In genomic region chr9:113346531-113346930, GRCm38 (mm10) we compare ENCODE assay signal across 13 mouse cellular contexts.
DNase-seq lines count a peak whose midpoint lies in the region; ATAC-seq and TF ChIP-seq lines count a peak whose summit lies in the region.
"Had no signal": no experiment of that assay in that cellular context is flagged by ENCODE, and none has a peak within 500 bp of the region (broad histone marks: within the 10 kb centered on the region; RNA-seq: fewer than 3 reads in every experiment).

No protein-coding gene starts in this region.

- no peak overlapping the region for H3K27ac ChIP-seq in forebrain, embryonic 16.5 days (ENCODE audit: low read length)
- no peak overlapping the region for H3K27ac ChIP-seq in forebrain, embryonic 10.5 days
- peak overlapping the region; percentile 86 for H3K27ac ChIP-seq in left cerebral cortex, adult 2 months
- H3K27ac ChIP-seq: heart, embryonic 10.5 days; limb, embryonic 12.5 days; stomach, embryonic 15.5 days had no signal

- H3K4me1 ChIP-seq in forebrain, embryonic 16.5 days (replicated peaks; ENCODE audit: control insufficient read depth, insufficient read depth, low read length): 0 out of 2 replicates have a peak, but pooled peaks cover 4% of the 10 kb centered on the region
- H3K4me1 ChIP-seq in forebrain, embryonic 10.5 days: 0 out of 2 replicates have a peak, but pooled peaks cover 5% of the 10 kb centered on the region
- H3K4me1 ChIP-seq: heart, embryonic 10.5 days; stomach, embryonic 15.5 days had no signal

- H3K36me3 ChIP-seq in forebrain, embryonic 16.5 days (ENCODE audit: control insufficient read depth, insufficient read depth): no peaks in the 10 kb centered on the region
- H3K36me3 ChIP-seq in forebrain, embryonic 10.5 days (replicated peaks): no peaks in the 10 kb centered on the region
- H3K36me3 ChIP-seq: heart, embryonic 10.5 days; limb, embryonic 12.5 days; stomach, embryonic 15.5 days had no signal

- intact Hi-C loops in left cerebral cortex, adult 2 months (cut with DNase I): loop anchor here (10.0 kb wide), 1 partner anchor 1112 kb away; the partner anchor contains the start of gene Arpp21

- WGBS in forebrain, embryonic 16.5 days: 43% methylated on average over 13 of the region's 13 CpGs
- WGBS in forebrain, embryonic 10.5 days: 83% methylated on average over 13 of the region's 13 CpGs

- peak; percentile 50; the same call in 1 of the 2 replicates for ATAC-seq in forebrain, embryonic 16.5 days

- no peak for TF ChIP-seq CTCF in left cerebral cortex, adult 2 months (IDR thresholded peaks at IDR 0.05)

- H3K9me3 ChIP-seq in forebrain, embryonic 16.5 days (ENCODE audit: control insufficient read depth, low read length): no peaks in the 10 kb centered on the region
- no peaks in the 10 kb centered on the region for H3K9me3 ChIP-seq in forebrain, embryonic 10.5 days
- H3K9me3 ChIP-seq: heart, embryonic 10.5 days; stomach, embryonic 15.5 days had no signal

- H3K27me3 ChIP-seq in forebrain, embryonic 16.5 days (replicated peaks; ENCODE audit: control insufficient read depth, insufficient read depth, low read length): no peaks in the 10 kb centered on the region
- no peaks in the 10 kb centered on the region for H3K27me3 ChIP-seq in forebrain, embryonic 10.5 days (ENCODE audit: poor library complexity, severe bottlenecking)
- H3K27me3 ChIP-seq: limb, embryonic 12.5 days; stomach, embryonic 15.5 days had no signal

- no peak overlapping the region for H3K9ac ChIP-seq in forebrain, embryonic 16.5 days (replicated peaks; ENCODE audit: low read depth, low read length)
- H3K9ac ChIP-seq: limb, embryonic 12.5 days; stomach, embryonic 15.5 days had no signal

- H3K4me3 ChIP-seq in forebrain, embryonic 16.5 days (replicated peaks; ENCODE audit: low read length): no peak overlapping the region
- H3K4me3 ChIP-seq in forebrain, embryonic 10.5 days: no peak overlapping the region
- H3K4me3 ChIP-seq in left cerebral cortex, adult 2 months: no peak overlapping the region
- H3K4me3 ChIP-seq: heart, embryonic 10.5 days; limb, embryonic 12.5 days; stomach, embryonic 15.5 days had no signal

- H3K4me2 ChIP-seq in forebrain, embryonic 16.5 days (ENCODE audit: low read length): no peak overlapping the region
- H3K4me2 ChIP-seq: limb, embryonic 12.5 days; stomach, embryonic 15.5 days had no signal

- no peak for DNase-seq in forebrain, embryonic 10.5 days (ENCODE audit: extremely low spot score, low spot score)
- DNase-seq in MN1 (ENCODE audit: low spot score): peak; percentile 33
- peak; percentile 36 to 38 for DNase-seq in cerebellum, postnatal 25 days
- peak; percentile 31 to 55 for DNase-seq in left cerebral cortex, adult 2 months (ENCODE audit: extremely low spot score in 1 of 2, low spot score in 2 of 2)
- no peak for DNase-seq in embryo, embryonic 10.5 days (ENCODE audit: low spot score)
- DNase-seq in adrenal gland, postnatal 14 days: no peak
- DNase-seq in urinary bladder, postnatal 14 days (ENCODE audit: low spot score): no peak
- DNase-seq: adrenal gland, adult 8-10 months; lung, adult 2 months had no signal

Comparison
In these comparisons a context has a peak if more than half of its experiments do, and no peak if none do; other contexts are left out.
1. DNase-seq: peak in MN1 (single experiment), cerebellum, postnatal 25 days (2 of 2) and left cerebral cortex, adult 2 months (2 of 2); none in forebrain, embryonic 10.5 days (single experiment), embryo, embryonic 10.5 days (single experiment), adrenal gland, postnatal 14 days (single experiment) and urinary bladder, postnatal 14 days (single experiment).